Mouse (Mus musculus): ENCODE measurements around the gene Lcn8.
"Not testable (repeated sequence)": the region's sequence is repeated elsewhere in the genome, so short reads cannot be mapped to it uniquely, and the experiment has no call there.

Lcn8 gene

GRCm38 (mm10) chr2:25666516-25666915, 13.6 kb downstream of the Lcn8 start:
- no peak for DNase-seq

- DNase-seq: no peak
Measured at GRCm38 (mm10) chr2:25676486-25676885, 23.6 kb downstream of the Lcn8 start, which contains the start of gene Lcn6. Gene Lcn6 (plus strand): TSS chr2:25676786.

GRCm38 (mm10) chr2:25679559-25679958, 26.6 kb downstream of the Lcn8 start:
- DNase-seq: no peak

- no peak for DNase-seq
Measured at GRCm38 (mm10) chr2:25682426-25682825, 29.5 kb downstream of the Lcn8 start, which contains the start of gene Lcn10. Gene Lcn10 (plus strand): TSS chr2:25682726.

GRCm38 (mm10) chr2:25686941-25687340, 34.0 kb downstream of the Lcn8 start:
- no peak for DNase-seq

- DNase-seq: peak; percentile 65 to 84
Measured at GRCm38 (mm10) chr2:25694605-25695004, 41.7 kb downstream of the Lcn8 start.

GRCm38 (mm10) chr2:25696951-25697350, 44.0 kb downstream of the Lcn8 start:
- no peak for DNase-seq

- no peak for DNase-seq
Measured at GRCm38 (mm10) chr2:25698696-25699095, 45.8 kb downstream of the Lcn8 start.

- DNase-seq: not testable (repeated sequence)
Measured at GRCm38 (mm10) chr2:25699743-25700142, 46.8 kb downstream of the Lcn8 start, which contains the start of gene Obp2a. Gene Obp2a (plus strand): TSS chr2:25700043.

GRCm38 (mm10) chr2:25701001-25701400, 48.1 kb downstream of the Lcn8 start:
- no peak for DNase-seq

GRCm38 (mm10) chr2:25703706-25704105, 50.8 kb downstream of the Lcn8 start:
- DNase-seq: no peak

Measured in cerebellum, postnatal 25 days (tissue).